Mouse (Mus musculus): ENCODE data around the gene Poc5.

The Poc5 gene

DNA sequence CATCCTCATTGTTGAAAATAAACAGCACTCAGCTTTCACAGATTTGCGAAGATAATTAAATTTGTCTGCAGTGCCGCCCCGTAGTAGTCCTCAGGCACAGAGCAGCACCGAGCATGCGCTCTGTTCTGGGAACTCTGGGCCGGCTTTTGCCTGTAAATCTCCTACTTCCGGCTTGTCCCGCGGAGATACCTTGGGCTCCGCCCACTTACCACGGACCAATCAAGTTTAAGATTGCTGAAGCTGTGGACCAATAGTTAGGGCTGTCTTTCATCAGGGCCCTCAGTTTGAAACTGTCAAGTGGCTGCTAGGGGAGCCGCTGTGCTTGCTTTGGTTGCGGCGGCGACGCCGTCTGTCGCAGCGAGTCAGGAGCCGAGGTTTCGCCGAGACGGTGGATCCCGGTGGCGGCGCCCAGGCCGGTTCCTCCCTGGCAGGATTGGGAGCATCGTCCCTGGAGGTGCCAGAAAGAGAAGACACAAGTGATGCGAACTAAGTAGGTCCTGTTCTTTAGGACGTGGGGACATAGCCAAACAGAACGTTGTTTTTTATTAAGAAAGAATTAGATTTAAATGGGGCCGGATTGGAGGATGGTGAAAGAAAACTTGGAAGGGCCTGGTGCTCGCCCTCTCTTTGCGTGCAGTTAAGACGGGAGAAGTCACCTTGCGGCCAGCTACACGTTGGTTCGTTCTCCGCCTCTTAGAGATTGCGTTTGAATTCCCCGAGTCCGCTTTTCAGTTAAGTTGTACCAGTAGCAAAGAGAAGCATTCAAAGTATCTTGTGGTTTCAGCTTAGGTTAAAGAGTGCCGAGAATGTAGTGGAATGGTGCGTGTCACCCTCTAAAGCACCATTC is at the start of gene Poc5:
Gene Poc5 (plus strand): TSS at position 253 of the 847 bp plus-strand sequence.
- DNase-seq (ENCODE audit: extremely low spot score, low read depth, low spot score): peak; percentile 100

DNA sequence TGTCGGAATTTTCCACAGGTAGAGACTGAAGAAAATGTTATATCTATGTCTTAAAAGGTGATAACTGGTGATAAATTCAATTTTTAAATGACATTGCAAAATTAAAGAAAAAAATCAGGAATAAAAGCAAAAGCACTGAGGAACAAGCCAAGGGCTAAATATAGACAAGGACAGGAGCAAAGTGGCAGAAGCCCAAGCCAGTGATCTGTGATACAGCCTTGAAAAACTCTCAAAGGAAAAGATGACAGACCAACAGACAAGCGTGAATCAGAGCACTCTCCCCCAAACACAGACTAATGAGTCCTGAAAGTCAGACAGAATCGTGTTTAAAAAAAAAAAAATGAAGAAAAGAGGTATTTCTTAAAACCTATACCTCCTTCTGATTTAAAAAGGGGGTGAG is 46.6 kb upstream of the Poc5 start:
- no peak for DNase-seq (ENCODE audit: extremely low spot score, low read depth, low spot score)

DNA sequence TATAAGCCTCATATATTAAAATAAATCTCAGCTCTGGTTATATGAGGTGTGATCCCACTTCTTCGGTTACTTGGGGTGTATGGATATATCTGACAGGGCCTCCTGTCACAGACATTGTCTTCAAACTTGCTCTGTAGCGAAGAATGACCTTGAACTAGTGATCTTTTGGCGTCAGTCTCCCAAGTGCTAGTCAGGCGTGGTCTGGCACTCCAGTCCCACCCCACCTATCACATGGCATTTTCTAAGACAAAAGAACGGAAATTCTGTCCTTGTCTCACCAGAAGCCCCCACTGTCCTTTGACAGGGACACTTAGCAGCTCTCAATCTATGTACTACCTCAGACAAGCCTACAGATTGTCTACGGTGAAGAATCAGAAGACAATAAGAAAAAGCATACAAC is 43.3 kb upstream of the Poc5 start:
- no peak for DNase-seq (ENCODE audit: extremely low spot score, low read depth, low spot score)

DNA sequence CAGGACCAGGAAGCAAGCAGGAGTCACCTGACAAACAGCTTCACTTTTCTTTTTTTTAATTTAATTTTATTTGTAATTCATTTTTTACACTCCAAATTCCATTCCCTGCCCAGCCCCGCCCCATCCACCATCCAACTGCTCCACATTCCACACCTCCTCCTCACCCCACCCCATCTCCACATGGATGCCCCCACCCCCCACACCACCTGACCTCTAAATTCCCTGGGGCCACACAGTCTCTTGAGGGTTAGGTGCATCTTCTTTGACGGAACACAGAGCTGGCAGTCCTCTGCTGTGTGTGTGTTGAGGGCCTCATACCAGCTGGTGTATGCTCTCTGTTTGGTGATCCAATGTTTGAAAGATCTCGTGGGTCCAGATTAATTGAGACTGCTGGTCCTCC is 41.5 kb upstream of the Poc5 start:
- DNase-seq (ENCODE audit: extremely low spot score, low read depth, low spot score): no peak

DNA sequence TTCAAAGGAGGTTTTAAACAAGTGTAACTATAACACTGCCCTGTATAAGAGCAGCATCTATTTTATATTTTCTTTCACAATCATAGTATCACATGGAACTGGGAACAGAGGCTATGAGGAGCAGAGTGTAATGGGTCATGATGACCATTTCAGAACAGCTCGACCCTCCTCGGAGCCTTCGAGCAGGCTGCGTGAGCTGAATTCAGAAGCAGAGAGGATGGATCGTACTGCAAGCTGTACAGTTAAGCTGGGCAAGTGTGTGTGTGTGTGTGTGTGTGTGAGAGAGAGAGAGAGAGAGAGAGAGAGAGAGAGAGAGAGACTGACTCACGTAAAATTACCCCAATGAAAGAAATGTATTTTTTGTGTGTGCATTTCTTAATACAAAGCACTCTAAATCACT is 37.9 kb upstream of the Poc5 start:
- DNase-seq (ENCODE audit: extremely low spot score, low read depth, low spot score): no peak

DNA sequence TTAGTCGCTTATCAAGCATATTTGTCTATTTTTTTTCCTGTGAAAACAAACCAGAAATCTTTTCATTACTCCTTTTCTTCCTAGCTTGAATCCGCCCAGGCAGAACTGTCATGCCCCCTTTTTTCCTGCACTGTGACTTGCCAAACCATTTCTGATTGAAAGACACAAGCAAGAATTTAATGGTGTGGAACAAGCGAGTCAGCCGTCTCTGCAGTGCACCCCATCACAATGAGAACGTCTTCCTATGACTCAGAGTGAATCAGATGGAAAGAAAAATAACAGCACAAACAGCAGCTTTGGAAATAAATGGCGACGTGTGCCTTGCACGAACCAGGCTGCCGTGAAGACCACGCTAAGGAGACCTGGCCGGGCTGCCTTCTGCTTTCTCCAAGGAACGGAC is 36.8 kb upstream of the Poc5 start:
- DNase-seq (ENCODE audit: extremely low spot score, low read depth, low spot score): no peak

DNA sequence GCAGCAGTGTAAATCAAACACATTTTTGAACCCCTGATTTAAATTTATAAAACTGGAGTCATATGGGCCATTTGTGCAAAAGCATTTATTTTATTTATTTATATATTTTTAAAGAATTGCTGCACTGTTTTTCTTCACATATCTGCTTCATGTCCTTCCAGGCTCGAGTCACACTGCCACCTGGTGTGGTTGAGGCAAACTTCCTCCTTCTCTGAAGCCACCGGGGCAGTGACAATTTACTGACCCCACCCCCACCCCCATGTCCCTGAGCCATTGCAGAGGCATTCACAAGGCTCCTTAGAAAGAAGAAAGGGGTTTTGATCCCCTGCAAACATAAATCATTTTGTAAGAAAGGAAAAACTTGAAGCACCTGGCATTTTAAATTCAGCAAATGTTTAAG is 12.6 kb upstream of the Poc5 start:
- DNase-seq (ENCODE audit: extremely low spot score, low read depth, low spot score): no peak

DNA sequence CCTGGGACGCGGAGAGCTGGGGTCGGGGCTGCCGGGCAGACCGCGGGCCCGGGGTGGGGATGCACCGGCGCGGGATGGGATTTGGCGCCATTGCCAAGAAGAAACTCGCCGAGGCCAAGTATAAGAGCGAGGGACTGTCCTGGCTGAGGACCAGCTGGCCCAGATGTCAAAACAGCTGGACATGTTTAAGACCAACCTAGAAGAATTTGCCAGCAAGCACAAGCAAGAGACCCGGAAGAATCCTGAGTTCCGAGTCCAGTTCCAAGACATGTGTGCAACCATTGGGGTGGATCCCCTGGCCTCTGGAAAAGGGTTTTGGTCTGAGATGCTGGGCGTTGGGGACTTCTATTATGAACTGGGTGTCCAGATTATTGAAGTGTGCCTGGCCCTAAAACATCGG is 11.2 kb upstream of the Poc5 start:
- DNase-seq (ENCODE audit: extremely low spot score, low read depth, low spot score): no peak

DNA sequence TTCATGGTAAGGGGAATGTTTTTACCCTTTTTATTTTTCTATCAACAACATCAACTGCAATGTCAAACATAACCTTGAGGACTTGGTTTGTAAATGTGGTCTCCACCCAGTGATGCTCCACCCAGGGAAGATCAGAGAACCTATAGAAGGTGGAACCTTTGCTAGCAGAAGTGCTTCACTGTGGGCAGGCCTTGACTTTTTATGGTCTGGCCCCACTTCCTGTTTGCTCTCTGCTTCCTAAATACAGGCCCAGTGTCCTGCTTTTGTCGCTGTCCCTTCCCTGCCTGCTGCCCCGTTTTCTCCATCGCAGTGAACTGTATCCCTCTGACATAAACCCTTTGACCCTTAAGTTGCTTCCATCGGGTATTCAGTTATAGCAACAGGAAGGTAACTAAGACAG is 10.2 kb upstream of the Poc5 start:
- no peak for DNase-seq (ENCODE audit: extremely low spot score, low read depth, low spot score)

DNA sequence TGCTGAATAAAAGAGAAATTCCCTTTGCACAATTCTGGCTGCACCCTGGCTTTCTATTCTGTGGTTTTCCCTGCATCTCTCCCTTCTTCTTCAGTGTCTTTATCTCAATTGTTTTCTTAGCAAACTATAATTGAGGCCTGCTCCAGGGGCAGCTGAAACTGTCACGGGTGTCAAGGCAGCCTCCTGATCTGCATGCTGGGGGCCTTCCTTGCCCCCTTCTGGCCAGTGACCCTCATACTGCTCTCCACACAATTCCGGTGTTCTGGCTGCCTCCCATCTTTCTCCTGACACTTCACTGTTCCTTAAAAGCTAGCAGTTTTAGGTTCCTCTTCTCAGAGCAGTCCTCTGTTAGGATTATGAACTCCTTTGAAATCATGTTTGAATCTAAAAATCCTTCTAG is 1.2 kb downstream of the Poc5 start:
- no peak for DNase-seq (ENCODE audit: extremely low spot score, low read depth, low spot score)

DNA sequence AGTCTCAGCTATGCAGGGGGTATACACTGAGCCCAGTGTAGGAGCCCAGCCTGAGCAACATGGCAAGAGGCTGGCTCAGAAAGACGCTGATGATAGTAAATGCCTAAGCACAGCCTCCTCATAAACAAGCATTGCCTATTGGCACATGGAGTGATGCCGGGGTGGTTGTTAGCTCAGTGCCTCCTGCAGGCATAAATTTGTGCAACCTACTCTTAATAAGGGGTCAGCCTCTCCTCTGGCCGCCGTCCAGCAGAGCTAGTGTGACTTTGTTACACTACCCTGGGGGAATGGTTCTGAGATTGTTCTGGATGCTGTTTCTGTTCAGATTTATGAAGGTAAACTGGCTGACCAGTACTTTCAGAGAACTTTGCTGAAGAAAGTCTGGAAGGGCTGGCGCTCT is 13.2 kb downstream of the Poc5 start:
- DNase-seq (ENCODE audit: extremely low spot score, low read depth, low spot score): no peak

DNA sequence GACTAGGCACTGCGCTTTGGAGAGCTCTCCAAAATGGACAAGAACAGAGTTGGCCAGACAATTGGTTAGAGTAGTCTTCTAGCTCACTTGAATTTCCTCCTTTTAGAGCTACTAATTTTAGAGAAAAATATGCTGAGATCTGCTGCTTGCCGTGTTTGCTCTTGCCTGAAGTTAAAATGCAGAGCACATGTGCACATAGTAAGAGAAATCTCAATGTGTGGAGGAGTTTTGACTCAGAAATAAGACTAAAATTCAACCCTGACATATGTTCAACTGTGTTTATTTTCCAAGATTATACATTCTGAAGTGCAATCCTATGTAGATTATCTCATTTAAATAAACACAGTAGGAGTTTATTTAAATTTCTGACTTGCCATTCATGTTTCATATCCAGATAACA is 17.4 kb downstream of the Poc5 start:
- no peak for DNase-seq (ENCODE audit: extremely low spot score, low read depth, low spot score)

DNA sequence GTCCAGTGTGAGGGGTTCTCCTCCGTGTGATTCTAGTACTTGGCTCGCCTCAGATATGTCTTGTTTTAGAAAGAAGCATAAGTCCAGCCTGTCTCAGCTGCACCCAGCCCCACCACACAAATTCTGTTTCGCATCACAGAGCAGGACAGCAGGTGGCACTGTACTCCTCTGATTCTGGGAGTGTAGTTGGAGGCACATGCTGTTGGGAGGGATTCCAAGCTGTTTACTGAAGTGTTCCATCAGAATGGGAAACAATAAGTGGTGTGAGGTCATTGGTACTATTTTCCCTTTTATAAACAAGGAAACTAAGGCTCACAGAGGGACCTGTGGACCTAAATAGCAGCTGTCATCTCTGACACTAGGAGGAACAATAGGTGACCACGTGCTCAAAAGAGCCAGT is 18.9 kb downstream of the Poc5 start:
- no peak for DNase-seq (ENCODE audit: extremely low spot score, low read depth, low spot score)

DNA sequence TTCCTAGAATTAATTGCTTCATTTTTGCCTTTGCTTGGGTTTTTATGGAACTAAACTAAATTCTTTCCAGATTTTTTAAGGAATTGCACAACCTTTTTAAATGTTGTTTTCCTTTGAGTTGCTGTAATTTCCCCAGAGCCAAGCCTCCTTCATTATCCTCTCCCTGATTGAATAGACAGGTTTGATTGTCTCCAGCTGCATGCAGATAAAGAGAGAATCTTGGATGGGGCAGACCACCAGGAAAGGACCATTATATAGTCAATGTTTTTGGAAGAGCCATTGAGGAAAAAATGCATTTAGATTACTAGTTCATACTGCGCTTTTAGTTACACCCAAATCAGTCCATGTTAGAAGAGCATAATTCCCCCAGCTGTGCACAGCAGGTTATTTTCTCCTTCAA is 20.7 kb downstream of the Poc5 start:
- DNase-seq (ENCODE audit: extremely low spot score, low read depth, low spot score): no peak

DNA sequence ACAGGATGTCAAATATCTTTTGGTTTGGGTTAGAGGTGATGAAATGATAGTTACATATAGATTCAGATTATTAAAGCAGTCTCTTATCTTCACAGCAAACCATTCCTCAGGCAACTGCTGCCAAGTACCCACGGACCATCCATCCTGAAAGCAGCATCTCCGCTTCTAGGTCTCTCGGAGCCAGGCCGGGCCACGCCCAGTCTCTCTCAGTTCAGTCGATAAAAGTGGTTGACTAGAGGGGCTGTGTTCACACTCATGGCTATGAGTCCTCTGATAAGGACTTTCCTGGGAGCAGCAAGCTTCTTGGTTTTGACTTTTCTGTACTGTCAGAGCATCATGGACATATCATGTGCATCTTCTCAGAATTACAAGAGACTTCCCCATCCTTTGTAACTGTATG is 26.3 kb downstream of the Poc5 start:
- DNase-seq (ENCODE audit: extremely low spot score, low read depth, low spot score): no peak

DNA sequence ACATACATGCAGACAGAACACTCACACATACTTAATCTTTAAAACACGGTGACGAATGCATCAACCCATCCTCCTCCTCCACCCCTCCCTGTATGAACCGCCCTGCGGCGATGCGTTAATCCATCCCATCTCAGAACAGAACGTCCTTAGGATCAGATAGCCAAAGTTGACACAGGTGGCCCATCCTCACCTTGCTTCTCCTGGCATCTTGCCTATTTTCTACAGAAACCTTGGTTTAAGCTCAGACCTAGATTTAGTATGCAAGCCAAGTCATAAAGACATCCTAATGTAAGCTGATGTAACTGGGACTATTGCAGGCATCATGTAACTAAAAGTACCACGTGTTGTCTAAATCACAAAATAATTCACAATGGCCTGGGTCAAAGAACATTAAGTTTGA is 28.3 kb downstream of the Poc5 start:
- no peak for DNase-seq (ENCODE audit: extremely low spot score, low read depth, low spot score)

DNA sequence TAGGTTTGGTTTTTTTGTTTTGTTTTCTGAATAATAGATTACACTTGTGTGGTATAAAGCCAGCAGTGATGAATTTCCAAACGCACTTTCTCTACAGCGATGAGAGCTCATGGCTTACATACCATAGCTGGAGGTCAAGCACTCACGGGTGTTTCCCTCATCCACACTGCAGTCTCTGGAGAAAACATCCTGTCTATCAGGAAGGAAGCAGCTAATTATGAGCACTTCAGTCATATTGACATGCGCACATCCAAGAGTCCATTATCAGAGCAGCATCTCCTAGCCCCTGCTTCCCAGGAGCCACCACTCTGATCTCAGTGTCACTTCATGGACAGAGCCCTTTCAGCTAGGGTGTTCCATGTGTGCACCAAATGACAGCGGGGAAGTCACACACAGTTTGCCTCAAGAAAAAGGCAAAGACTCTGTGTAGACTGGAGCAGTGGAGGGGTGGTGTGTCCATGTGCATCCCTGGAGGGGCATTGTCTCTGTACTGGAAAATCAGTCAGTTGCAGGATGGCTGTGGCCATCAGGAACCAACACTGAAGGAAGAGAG is 29.2 kb downstream of the Poc5 start:
- DNase-seq (ENCODE audit: extremely low spot score, low read depth, low spot score): no peak

DNA sequence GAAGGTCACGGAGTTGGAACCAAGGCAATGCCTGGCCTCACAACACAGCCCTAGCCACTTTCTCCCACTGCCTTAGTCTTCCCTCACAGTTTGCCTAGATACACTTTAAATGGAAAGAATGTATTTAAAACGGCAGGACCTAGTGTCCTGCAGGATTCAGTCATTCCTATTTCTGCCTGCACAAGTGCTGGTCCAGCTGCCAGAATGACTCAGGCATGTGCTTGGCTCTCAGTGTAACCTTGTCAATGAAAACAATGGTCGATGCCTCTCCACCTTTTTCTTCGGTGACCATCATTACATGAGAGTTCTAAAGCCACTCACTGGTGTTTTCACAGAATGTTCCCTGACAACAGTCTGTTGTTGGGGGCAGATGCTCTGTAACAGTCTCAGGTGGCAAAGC is 30.4 kb downstream of the Poc5 start:
- no peak for DNase-seq (ENCODE audit: extremely low spot score, low read depth, low spot score)

DNA sequence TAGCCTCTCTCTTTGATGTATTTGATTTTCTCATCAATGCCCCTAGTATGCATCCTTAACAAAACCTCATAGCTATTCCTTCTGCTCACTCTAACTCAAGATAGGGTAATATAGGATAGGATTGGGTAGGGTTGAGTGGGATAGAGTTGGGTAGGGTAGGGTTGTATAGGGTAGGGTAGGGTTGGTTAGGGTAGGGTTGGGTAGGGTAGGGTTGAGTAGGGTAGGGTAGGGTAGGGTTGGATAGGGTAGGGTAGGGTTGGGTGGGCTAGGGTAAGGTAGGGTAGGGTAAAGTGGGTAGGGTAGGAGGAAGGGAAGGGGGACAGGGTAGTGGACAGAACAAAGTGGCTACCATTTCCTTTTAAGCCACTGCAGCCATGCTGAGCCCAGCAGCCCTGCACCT is 33.1 kb downstream of the Poc5 start:
- DNase-seq (ENCODE audit: extremely low spot score, low read depth, low spot score): no peak

DNA sequence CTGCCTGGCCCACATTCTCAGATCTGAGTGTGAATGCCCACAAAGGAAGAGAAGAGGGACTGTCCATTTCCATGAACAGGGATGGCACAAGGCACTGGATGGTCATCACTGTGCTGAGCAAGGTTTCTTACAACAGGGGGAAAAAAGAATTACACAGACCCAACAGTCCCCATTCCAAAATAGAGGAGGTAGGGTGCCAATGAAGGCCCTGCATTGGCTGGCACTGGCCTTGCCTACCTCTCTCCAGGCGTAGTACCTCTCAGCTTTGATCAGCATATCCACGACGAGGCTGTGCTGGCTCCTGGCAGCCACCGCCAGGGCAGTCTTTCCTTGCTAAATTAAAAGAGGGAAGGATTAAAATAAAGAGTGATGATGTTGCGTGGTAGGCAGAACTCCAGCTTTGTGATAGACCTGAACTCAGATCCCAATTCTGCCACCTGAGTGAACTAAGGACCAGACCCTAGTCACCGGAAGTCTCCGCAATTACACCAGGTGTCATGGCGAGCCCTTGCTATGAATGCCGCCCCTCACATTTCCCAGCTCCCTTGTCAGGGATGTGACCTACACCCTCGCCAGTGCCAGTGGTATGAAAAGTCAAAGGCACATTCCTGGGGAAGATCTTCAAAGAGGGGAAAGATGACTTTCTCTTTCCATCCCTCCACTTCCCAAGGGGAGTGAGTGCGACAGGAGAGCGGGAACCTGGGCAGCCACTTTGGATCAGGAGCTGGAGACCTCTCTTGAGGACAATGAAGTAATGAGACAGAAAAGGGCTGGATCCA is 36.6 kb downstream of the Poc5 start:
- no peak for DNase-seq (ENCODE audit: extremely low spot score, low read depth, low spot score)

DNA sequence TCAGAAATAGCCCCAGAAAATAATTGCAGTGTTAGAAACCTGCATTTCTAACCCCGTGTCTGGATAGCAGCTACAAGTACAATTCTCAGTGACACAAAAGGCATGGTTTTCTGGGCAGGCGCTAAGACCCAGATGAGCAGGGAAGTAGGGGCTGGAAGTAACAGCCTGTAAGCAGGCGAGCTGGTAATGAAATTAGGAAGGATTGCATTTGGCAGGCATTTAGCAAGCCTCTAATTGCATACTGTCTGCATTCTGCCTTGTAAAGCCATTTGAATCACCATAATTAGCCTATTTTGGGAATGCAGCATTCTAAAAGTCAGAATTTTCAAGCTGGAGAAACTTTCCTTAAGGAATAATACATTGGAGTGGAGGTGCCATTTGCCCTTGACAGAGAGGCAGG is 38.0 kb downstream of the Poc5 start:
- no peak for DNase-seq (ENCODE audit: extremely low spot score, low read depth, low spot score)

DNA sequence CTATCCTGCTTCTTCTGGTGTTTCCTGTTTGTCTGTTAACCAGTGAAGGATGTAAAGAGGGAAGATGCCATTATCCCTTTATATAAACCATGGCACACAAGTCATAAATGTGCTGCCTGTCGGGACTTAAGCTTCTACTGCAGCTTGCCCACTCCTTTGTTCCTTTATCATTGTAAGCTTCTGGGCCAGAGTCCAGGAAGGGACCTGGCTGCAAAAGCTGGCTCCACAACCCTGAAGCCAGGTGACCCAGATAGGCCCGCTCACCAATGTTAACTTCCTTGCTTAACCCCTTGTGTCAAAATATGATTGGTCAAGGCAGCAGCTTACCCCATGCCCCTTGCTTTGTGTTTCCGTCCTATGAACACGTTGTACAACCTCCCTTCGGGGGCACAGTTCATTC is 40.4 kb downstream of the Poc5 start:
- no peak for DNase-seq (ENCODE audit: extremely low spot score, low read depth, low spot score)
